Mouse (Mus musculus): ENCODE measurements around the gene Grik3. TPM values are rescaled to one million over a fixed set of nuclear protein-coding genes. Genes with fewer than 3 reads are reported as not detected.

Grik3 gene
- polyA plus RNA-seq, 2 experiments: 0.61 to 1.9 TPM

- no peak overlapping the region for H3K4me3 ChIP-seq (replicated peaks; ENCODE audit: low read length)
- H3K4me1 ChIP-seq (ENCODE audit: control insufficient read depth, insufficient read depth, low read length): peaks cover 21% of the 10 kb centered on the region
- H3K36me3 ChIP-seq (ENCODE audit: control insufficient read depth, insufficient read depth, low read length): no peaks in the 10 kb centered on the region
- no peak for TF ChIP-seq POLR2A (IDR thresholded peaks at IDR 0.05; ENCODE audit: borderline replicate concordance, extremely low read depth, insufficient read depth, insufficient read length)
- ATAC-seq (ENCODE audit: low FRiP score, low read depth): no peak
- H3K4me2 ChIP-seq (replicated peaks; ENCODE audit: low read depth, low read length, severe bottlenecking): no peak overlapping the region
- H3K27me3 ChIP-seq (ENCODE audit: control insufficient read depth, insufficient read depth, low read length): peaks cover 59% of the 10 kb centered on the region
- no peak for DNase-seq (ENCODE audit: low spot score)
- H3K9me3 ChIP-seq (ENCODE audit: control insufficient read depth, low read length): no peaks in the 10 kb centered on the region
- 81% methylated on average over 1 of the region's 1 CpGs for WGBS
- H3K9ac ChIP-seq (ENCODE audit: low read depth, low read length, severe bottlenecking): no peak overlapping the region
- H3K27ac ChIP-seq (replicated peaks; ENCODE audit: low read depth, low read length): no peak overlapping the region
These were observed 235.7 kb downstream of the Grik3 start for GRCm38 (mm10) chr4:125726241-125726640.

- peak; percentile 34; the same call in 1 of the 2 replicates for ATAC-seq (ENCODE audit: low FRiP score, low read depth)
- no peaks in the 10 kb centered on the region for H3K36me3 ChIP-seq (ENCODE audit: control insufficient read depth, insufficient read depth, low read length)
- H3K9me3 ChIP-seq (ENCODE audit: control insufficient read depth, low read length): no peaks in the 10 kb centered on the region
- no peak overlapping the region for H3K4me3 ChIP-seq (replicated peaks; ENCODE audit: low read length)
- H3K4me2 ChIP-seq (replicated peaks; ENCODE audit: low read depth, low read length, severe bottlenecking): no peak overlapping the region
- H3K27me3 ChIP-seq (ENCODE audit: control insufficient read depth, insufficient read depth, low read length): peaks cover 59% of the 10 kb centered on the region
- no peak overlapping the region for H3K9ac ChIP-seq (ENCODE audit: low read depth, low read length, severe bottlenecking)
- no peak for TF ChIP-seq POLR2A (IDR thresholded peaks at IDR 0.05; ENCODE audit: borderline replicate concordance, extremely low read depth, insufficient read depth, insufficient read length)
- peaks cover 21% of the 10 kb centered on the region for H3K4me1 ChIP-seq (ENCODE audit: control insufficient read depth, insufficient read depth, low read length)
- no peak overlapping the region for H3K27ac ChIP-seq (replicated peaks; ENCODE audit: low read depth, low read length)
- 2% methylated on average over 10 of the region's 10 CpGs for WGBS
- no peak for DNase-seq (ENCODE audit: low spot score)
These were observed 236.5 kb downstream of the Grik3 start for GRCm38 (mm10) chr4:125727030-125727429.

GRCm38 (mm10) chr4:125727626-125728025 lies 237.1 kb downstream of the Grik3 start:
- ATAC-seq (ENCODE audit: low FRiP score, low read depth) (no peak), DNase-seq (ENCODE audit: low spot score) (no peak)
- no peak for TF ChIP-seq POLR2A (IDR thresholded peaks at IDR 0.05; ENCODE audit: borderline replicate concordance, extremely low read depth, insufficient read depth, insufficient read length)
- Histone ChIP-seq H3K4me3 (replicated peaks; ENCODE audit: low read length) (no peak overlapping the region), H3K27ac (replicated peaks; ENCODE audit: low read depth, low read length) (no peak overlapping the region), H3K9me3 (ENCODE audit: control insufficient read depth, low read length) (no peaks in the 10 kb centered on the region), H3K36me3 (ENCODE audit: control insufficient read depth, insufficient read depth, low read length) (no peaks in the 10 kb centered on the region), H3K4me2 (replicated peaks; ENCODE audit: low read depth, low read length, severe bottlenecking) (no peak overlapping the region), H3K4me1 (ENCODE audit: control insufficient read depth, insufficient read depth, low read length) (peaks cover 21% of the 10 kb centered on the region), H3K9ac (ENCODE audit: low read depth, low read length, severe bottlenecking) (no peak overlapping the region), H3K27me3 (ENCODE audit: control insufficient read depth, insufficient read depth, low read length) (peaks cover 59% of the 10 kb centered on the region)
- WGBS: 9% methylated on average over 4 of the region's 4 CpGs

GRCm38 (mm10) chr4:125728091-125728863 lies 237.8 kb downstream of the Grik3 start:
- Histone ChIP-seq H3K4me3 (replicated peaks; ENCODE audit: low read length) (no peak overlapping the region), H3K4me2 (replicated peaks; ENCODE audit: low read depth, low read length, severe bottlenecking) (no peak overlapping the region), H3K36me3 (ENCODE audit: control insufficient read depth, insufficient read depth, low read length) (no peaks in the 10 kb centered on the region), H3K9ac (ENCODE audit: low read depth, low read length, severe bottlenecking) (no peak overlapping the region), H3K9me3 (ENCODE audit: control insufficient read depth, low read length) (no peaks in the 10 kb centered on the region), H3K27me3 (ENCODE audit: control insufficient read depth, insufficient read depth, low read length) (peaks cover 54% of the 10 kb centered on the region), H3K27ac (replicated peaks; ENCODE audit: low read depth, low read length) (no peak overlapping the region), H3K4me1 (ENCODE audit: control insufficient read depth, insufficient read depth, low read length) (peaks cover 21% of the 10 kb centered on the region)
- WGBS: 9% methylated on average over 15 of the region's 15 CpGs
- TF ChIP-seq POLR2A (IDR thresholded peaks at IDR 0.05; ENCODE audit: borderline replicate concordance, extremely low read depth, insufficient read depth, insufficient read length): no peak
- ATAC-seq (ENCODE audit: low FRiP score, low read depth): no peak
- no peak for DNase-seq (ENCODE audit: low spot score)

GRCm38 (mm10) chr4:125729305-125730220 lies 239.1 kb downstream of the Grik3 start:
- Histone ChIP-seq H3K4me2 (replicated peaks; ENCODE audit: low read depth, low read length, severe bottlenecking) (peak overlapping the region; percentile 8; the same call in 1 of the 2 replicates), H3K27ac (replicated peaks; ENCODE audit: low read depth, low read length) (no peak overlapping the region), H3K4me3 (replicated peaks; ENCODE audit: low read length) (no peak overlapping the region; the same call in 1 of the 2 replicates), H3K9me3 (ENCODE audit: control insufficient read depth, low read length) (no peaks in the 10 kb centered on the region), H3K27me3 (ENCODE audit: control insufficient read depth, insufficient read depth, low read length) (peaks cover 54% of the 10 kb centered on the region), H3K4me1 (ENCODE audit: control insufficient read depth, insufficient read depth, low read length) (peaks cover 17% of the 10 kb centered on the region), H3K36me3 (ENCODE audit: control insufficient read depth, insufficient read depth, low read length) (no peaks in the 10 kb centered on the region), H3K9ac (ENCODE audit: low read depth, low read length, severe bottlenecking) (no peak overlapping the region)
- no peak for TF ChIP-seq POLR2A (IDR thresholded peaks at IDR 0.05; ENCODE audit: borderline replicate concordance, extremely low read depth, insufficient read depth, insufficient read length)
- no peak for DNase-seq (ENCODE audit: low spot score)
- ATAC-seq (ENCODE audit: low FRiP score, low read depth): no peak
- 5% methylated on average over 38 of the region's 38 CpGs for WGBS
